Mouse (Mus musculus): Measurements from ENCODE around the gene Specc1l.

Specc1l gene

DNA sequence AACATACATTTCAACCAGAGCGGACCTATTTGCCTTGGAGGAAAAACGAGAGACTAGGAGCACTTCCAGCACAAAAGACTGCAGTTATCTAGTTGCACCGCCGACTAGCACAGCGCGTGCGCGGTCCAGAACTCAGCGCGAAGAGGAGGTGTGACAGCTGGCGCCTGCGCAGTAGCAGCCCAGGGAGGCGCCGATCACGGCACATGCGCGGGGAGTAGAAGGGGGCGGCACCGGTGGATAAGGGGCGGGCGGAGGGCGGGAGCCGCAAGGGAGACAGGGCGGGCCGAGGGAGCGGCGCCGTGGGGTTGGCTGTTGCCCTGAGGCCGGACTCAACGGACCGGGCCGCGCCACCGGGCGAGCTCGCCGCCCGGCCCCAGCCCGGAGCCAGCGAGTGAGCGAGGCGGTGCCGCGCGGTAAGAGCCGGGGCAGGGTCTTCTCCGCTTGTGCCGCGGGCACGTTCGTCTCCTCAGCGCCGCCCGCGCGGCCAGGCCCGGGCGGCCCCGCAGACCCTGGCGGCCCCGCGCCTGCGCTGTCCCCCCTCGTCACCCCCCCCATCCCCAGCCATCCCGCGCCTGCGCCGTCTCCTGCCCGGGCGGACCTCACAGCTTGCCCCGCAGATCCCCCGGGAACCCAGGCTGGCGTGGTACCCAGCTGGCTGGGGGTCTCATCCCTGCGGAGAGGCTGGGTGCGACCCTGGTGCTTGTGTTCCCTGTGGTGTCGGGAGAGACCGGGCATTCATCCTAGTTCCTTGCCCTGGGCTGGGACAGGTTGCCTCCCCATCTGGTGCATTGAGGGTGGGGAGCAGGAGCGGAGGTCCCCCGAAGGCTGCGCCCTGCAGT, at the start of gene Specc1l:
Specc1l (plus strand) TSS at position 267 of the 839 bp plus-strand sequence.
- peak; percentile 100 for DNase-seq

DNA sequence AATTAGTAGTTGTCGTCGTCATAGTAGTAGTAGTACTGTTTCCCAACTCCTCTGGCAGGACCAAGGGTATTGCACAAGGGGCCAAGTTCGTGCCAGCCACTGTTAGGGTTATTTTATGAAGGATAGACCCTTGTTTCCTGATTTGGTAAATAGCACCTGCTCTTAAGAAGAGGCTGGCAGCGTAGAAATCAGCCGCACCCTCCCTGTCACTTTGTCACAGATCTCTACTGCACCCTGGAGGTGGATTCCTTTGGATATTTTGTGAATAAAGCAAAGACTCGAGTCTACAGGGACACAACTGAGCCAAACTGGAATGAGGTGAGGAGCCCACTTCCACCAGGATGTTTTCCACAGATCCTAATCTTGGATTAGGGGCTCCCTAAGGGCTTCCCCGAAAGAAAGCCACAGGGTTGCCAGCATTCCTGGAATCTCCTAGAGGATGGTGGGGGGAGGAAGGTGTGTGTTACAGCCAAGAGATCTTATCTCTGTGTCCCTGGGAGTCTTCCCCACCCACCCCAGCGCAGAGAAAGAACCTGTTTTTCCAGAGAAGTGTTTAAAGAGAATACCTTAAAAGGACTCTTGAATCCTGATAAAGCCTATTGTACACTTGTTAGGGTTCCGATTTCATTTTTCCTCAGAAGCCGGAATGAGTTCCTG, 45.9 kb upstream of the Specc1l start:
- peak; percentile 94 for DNase-seq

DNA sequence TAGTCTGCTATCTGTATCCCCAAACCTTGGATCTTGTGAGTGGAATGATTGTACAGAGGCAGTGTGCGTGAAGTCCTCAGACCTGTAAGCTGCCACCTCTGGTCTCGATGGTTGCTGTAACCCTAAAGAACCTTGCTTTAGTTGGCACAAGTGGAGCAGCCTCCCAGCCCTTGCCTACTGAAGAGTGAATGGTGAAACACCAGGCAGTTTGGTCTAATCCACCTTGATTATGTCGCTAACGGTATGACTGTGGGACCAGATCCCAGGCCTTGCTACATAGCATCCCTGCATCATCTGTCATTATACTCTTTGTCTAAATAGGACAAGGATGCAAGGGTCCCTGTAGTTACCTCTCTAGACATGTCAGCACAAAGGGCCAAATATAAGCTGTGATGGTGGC, 45.3 kb upstream of the Specc1l start:
- DNase-seq: no peak

DNA sequence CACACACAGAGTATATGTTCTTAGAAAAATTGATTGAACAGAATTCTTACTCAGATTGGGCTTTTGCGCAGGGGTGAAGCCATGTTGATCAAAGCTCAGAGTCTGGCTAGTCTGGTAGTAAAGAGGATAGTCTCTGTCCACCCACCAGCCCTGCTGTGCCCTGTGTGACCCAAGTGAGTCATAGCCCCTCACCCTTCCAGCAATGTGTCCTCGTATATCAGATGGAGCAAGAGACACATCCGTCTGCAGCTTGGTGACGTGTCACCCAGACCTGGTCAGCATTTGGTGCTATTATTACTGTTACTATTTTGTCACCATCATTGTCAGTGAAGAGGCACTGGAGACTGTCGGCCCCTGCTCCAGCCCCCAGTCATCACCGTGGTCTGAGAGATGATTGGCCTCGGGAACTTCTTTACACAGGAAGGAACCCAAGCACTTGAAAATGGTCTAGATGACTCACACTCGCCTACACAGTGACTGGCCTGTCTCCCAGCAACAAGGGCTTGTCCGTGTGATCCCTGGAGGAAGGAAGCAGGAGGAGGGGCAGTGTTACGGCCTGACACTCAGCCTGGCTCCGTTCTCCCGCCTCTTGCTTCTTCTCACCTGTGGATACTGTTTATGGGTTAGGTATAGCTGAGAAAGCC, 41.5 kb upstream of the Specc1l start:
- DNase-seq: peak; percentile 98

DNA sequence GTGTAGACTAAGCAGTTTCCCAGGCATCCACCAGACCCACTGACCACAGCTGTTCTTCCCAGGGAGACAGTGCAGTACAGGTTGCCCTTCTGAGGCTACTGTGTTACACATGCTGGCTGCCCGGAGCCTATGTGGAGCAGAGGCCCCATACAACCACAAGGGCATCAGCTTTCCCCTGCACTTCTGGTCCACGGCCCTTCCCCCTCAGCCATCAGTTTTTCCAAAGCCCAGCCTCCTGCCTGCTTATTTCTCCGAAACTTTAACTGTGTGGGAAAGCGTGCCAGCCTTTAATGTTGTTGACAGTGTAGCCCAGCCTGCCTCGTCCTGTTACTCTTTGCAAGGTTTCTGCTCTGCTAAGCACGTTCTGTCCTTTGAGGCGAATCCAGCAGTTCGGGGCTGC, 38.8 kb upstream of the Specc1l start:
- peak; percentile 88 for DNase-seq

DNA sequence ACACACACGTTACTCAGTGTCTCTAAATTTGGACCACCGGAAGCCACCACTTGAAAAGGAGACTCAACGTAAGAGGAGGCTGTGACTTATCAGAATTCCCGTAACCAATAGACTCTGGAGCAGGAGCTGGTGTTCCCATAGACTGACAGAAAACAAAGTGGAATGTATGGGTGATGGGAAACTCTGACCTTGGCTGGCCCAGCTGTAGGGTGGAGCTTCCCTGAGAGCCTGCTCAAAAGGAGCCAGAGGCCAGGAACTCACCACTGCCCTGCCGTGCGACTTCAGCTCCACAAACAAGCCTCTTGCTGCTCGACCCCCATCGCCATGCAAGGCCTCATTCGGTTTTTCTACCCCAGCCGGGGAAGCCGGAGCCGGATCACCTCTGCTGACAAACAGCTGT, 38.2 kb upstream of the Specc1l start:
- peak; percentile 94 for DNase-seq

DNA sequence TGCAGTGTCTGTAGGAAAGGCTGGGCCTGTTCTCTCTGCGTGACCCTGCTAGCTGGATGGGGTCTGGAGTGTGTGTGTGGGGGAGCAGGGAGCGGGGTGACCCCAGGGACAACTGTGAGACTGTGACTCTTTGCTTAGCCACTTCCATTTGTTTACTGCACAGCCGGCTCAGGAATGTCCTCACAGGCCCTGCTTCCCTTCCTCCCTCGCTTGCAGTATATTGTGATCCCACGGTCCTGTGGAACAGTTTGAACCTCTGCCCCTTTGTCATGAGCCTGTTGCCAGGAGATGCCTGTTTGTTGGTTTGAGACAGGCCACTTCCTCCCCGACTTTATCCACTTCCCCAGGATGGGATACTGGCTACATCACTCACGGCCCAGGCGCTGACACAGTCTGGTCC, 35.4 kb upstream of the Specc1l start:
- peak; percentile 95 for DNase-seq

DNA sequence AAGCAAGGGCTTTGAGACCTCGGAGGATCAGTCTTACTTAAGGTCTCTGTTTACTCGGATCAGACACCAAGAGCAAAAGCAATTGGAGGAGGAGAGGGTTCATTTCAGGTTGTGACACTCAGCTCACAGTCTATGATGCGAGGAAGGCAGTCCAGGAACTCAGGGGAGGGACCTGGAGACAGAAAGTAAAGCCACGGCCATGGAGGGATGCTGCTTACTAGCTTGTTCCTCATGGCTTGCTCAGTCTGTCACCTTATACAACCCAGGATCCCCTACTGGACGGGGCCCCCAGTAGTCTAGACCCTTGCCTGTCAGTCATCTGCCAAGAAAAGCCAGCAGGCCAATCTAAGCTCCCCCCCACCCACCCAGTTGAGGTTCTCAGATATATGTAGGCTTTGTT, 33.0 kb upstream of the Specc1l start:
- DNase-seq: peak; percentile 86

DNA sequence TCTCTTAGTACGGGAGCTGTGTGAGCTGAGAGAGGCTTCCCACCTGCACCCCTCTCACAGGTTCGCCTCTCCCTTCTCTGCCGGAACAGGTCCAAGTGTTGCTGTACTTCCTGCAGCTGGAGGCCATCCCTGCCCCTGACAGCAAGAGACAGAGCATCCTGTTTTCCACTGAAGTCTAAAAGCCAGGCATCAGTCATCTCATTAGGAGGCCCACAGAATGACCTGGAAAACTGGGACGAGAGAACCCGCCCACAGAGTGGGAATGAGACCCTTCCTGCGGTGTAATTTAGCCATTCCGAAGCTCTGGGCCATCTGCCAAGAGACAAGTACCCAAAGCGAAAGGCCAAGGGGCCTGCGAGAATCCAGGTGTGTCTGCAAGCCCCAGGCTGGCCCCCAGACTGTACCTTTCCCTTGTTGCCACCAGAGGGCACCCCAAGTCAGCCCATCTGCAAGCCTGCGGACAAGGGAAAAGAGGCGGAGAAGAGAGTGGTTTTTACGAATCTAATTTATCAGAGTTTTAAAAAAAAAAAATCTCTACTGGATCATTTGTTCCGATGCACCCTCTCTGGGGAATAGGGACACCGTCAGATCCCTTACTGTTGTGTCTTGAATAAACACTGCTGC, 29.6 kb upstream of the Specc1l start:
- DNase-seq: peak; percentile 96

DNA sequence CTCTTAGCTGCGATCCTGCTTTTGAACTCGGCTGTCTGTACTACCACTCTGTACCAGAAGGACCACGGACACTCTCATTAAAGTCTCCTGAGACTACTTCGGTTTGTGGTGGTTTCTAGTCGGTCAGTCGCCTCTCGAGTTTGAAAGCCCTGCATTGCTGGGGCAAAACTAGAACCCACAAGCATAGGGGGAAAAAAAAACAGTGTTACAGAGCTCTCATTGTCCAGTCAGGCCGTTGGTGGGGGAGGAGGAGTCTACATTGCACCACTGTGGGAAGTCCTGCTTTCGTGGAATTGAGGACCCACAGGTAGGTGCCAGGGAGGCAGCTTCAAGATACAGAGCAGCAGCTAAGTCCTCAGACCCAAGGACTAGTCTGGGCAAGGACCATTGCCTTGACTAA, 27.0 kb upstream of the Specc1l start:
- DNase-seq: peak; percentile 67

DNA sequence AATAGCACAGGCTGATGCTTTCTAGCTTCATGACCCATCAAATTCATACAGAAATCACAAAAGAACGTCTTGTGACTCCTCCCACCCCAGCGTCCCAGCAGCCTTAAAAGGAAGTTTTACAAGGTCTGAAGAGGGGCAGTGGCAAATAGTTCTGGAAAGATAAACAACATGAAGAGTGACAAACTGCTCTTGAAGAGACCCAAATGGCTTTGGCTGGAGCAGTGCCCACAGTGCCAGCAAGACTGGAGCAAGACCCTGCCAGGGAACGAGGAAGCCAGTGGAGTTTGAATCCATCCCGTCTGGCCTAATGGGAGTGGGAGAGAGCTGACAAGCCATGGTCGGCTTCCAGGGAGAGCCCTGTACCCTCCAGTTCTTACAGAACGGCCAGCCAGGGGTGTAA, 25.3 kb upstream of the Specc1l start:
- peak; percentile 86 for DNase-seq

DNA sequence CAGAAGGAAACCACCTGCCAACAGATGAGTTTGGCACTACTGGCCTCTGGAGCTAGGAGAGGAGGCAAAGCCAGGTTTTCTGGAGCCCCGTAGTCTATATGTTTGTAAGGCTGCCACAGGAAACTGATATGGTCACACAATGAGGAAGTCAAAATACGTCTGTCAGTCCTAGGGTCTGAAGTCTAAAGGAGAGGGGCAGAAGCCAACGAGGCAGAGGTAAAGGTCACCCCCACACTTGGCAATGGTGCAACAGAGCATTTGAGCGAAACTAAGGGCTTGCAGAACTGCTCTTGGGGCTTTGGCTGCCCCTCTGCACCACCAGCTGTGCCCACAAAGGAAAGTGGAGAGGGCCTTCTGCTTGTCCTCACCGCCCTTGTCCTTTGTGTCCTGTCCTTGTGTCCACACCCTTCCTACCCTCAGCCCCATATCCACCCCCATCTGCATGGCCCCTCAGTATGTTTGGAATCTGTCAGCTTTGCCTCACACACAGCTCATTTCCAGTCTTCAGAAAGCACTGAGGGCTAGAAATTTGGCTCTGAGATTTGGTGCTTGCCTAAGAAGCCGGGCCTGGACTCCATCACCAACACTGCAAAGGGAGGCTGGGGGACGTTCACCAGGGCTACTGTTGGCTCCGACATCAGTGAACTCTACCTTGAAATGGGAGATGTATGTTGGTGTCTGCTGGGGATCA, 24.4 kb upstream of the Specc1l start:
- DNase-seq: peak; percentile 82

DNA sequence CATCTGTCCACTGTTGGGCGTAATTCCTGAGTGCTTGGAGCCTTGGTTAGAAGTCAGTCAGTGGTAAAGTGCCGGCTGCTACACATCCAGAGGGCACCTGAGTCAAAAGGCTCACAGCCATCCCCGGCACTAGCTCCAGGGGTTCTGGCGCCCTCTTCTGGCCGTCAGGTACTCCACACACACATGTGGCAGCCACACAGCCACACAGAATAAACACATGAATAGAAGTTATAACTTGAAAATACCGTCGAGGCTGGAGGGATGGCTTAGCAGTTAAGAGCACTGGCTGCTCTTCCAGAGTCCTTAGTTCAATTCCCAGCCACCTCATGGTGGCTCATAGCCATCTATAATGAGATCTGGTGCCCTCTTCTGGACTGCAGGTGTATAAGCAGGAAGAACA, 20.2 kb upstream of the Specc1l start:
- peak; percentile 65 for DNase-seq

DNA sequence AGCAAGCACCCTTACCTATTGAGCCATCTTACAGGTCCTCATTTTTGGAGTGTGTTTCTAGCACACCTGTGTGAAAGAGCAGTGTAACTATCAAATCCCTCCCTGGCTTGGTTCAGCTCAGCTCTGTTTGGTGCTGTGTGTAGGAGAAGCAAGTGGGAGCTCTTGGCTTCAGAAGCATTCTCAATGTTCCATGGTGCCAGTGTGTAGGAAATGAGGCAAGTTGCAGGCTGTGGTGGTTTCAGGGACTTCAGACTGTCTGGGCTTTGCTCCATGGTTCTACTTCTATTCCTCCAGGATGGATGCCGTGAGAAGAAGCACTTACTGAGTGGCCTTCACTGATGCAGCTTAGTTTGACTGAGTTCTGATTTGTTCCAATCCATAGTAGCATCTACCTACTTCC, 14.1 kb upstream of the Specc1l start:
- DNase-seq: peak; percentile 44

DNA sequence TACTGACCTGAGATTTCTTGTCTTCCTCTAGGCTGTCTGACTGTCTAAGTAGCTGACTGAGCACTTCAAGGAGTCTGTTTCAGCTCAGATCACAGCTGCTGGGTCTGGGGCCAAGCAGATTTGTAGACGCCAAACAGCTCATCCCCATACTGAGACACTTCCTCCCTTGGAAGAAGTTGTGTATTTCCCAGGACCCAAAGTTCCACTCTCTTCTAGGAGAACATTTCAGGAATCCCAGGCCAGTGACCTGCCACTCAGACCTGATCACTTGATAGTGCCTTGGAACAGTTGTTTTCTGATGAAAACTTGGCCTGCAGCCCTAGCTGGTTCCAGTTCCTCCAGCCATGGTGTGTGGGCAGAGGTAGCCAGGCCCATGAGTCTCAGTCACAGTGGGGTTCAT, 11.1 kb upstream of the Specc1l start:
- DNase-seq: peak; percentile 85

DNA sequence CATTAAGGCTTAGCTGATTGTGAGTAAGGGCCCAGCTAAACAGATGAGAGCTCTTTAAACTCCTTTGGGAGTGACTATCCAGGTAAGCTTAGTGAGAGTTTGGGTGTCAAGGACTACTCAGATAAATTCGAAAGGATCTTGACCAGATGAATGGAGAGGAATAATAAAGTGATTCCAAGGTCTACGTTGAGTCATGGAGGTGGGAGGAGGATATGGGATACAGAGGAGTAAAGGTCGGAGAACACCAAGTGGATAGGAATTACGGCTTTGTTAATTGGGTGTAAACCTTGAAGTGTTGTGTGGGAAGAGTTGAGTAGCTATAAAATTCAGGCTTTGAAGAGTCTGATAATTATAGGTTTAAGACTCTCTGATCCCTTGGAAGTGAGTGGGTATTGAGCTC, 5.7 kb upstream of the Specc1l start:
- DNase-seq: peak; percentile 5

DNA sequence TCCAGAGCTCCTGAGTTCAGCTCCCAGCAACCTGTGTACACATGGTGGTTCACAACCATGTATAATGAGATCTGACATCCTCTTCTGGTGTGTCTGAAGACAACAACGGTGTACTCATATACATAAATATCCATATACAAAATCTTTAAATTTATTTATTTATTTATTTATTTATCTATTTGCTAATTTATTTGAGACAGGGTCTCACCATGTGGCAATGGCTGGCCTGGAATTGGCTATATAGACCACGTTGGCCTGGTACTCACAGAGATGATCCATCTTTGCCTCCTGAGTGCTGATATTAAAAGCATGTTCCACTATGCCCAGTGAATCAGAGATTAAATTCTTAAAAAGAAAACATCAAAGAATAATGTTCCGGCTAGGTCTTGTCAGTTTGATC, 1.0 kb upstream of the Specc1l start:
- peak; percentile 54 for DNase-seq

DNA sequence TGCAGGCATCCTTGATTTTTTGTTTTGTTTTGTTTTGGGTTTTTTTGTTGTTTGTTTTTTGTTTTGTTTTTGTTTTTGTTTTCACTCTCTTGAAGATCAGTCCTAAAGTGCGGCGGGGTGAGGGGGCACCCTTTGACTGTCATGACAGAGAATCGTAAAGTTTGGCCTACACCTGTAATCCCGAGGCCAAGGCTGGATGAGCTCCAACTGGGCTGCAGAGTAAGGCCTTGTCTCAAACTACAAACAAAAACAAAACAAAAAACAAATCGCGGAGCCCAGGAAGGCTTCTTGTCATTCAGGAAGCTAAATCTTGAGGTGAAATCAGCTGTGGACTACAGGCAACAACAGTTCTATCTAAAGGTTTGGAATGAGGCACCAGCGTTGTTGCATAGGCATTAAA, 1.1 kb downstream of the Specc1l start:
- DNase-seq: peak; percentile 92

DNA sequence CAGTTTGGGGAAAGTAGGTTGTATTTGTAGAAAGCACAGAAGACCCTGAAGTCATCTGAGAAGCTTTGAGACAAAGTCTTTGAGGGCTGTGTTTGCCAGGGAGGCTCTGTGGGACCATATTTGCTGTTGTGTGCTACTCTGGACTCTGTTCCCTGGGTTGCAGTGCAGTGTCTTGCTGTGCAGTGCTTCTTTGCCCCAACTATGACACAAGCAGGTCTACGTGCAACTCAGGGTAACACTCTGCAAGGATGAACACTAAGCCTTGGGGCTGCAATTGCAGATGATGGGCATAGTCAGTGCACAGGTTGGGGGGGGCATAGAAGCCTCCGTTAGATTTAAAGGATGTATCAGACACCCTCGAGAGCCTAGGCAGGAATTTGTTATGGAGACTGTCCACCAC, 8.8 kb downstream of the Specc1l start:
- peak; percentile 86 for DNase-seq

DNA sequence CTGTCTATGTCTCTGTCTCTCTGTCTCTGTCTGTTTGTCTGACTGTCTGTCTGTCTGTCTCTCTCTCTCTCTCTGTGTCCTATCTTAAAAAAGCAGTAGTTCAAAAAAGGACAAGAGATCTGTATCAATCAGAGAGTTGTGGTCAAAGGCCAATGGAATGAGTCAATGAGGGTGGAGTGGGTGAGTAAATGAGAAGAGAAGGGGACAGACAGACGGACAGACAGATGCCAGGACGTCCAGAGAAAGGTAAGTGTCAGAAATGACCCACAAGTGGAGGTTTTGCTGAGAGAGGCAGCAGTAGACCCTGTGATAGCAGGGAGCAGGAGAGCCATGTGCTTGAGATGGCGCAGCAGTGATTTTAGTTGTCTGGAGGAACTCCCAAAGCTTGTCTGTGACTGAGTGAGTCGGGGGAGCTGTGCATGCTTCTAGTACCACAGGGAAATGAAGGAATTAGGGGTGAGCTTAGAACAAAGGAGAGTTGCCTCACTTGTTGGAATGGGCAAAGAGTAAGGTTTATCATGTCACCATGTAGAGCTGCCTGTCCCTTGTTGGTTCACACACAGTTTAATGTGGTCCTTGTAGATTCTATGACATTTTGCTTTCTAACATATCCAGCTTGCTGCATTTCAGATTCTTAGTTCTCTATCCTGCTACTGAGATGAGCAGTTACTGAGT, 10.2 kb downstream of the Specc1l start:
- peak; percentile 77 for DNase-seq

DNA sequence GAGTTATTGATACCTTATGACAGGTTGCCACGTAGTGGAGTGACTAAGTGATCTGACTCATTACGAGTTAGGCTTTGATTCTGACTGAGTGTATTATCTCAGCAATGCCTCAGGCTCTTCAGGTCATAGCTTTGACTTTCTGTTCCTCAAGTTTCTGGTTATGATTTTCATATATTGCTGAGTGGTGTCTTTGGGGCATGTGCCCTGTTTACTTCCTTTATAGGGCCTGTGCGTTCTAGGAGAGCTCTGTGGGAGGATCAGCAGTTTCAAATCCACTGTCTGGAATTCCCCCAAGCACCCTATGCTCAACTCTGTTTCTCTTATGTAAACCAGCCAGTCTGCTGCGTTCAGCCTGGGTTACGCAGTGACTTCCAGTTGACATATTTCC, 10.7 kb downstream of the Specc1l start:
- DNase-seq: peak; percentile 98

DNA sequence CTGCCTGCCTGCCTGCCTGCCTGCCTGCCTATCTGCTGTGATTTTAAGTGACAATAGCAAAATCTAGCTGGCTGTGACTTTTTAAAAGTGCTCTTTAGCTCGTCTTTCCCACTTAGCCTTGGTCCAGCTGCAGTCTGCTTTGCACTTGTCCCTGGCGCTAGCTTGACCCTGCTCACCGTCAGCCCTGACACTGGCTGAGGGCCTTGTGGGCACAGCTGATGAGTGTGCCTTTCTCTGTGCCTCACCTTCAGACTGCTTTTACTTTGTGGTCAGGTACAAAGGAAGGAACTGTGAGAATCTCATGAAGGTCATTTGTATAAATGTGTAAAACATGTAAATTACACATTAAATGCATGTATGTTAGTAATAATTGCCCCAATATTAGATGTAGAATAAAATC, 12.3 kb downstream of the Specc1l start:
- peak; percentile 63 for DNase-seq
